Mouse (Mus musculus): ENCODE measurements around the gene Paqr7. TPM values are rescaled to one million over a fixed set of nuclear protein-coding genes. Genes with fewer than 3 reads are reported as not detected.

The Paqr7 gene
- polyA plus RNA-seq (2014; fragmentation: Nextera tagmentation; extraction: Ambion mirVana), result 2.0 and 2.2 TPM in 2 replicates

GRCm38 (mm10) chr4:134496595-134497210, at the start of gene Paqr7:
Gene Paqr7 (plus strand): TSS chr4:134496697.
- DNase-seq (ENCODE audit: low spot score) (peak; percentile 57), ATAC-seq (ENCODE audit: insufficient read depth, low FRiP score, low TSS enrichment) (no peak)
- Histone ChIP-seq H3K9ac (ENCODE audit: low read length) (peak within 1 kb of the TSS; percentile 62), H3K27ac (ENCODE audit: low read depth, low read length) (no peak within 1 kb of the TSS), H3K9me3 (ENCODE audit: control insufficient read depth, low read length) (no peaks in the 10 kb centered on the region), H3K36me3 (ENCODE audit: control insufficient read depth, insufficient read depth, low read length) (no peaks in the 10 kb centered on the region), H3K27me3 (ENCODE audit: control insufficient read depth, insufficient read depth, low read length) (no peaks in the 10 kb centered on the region; the same call in 1 of the 2 replicates), H3K4me1 (ENCODE audit: control insufficient read depth, insufficient read depth, low read length) (0 out of 2 replicates have a peak, but pooled peaks cover 3% of the 10 kb centered on the region), H3K4me3 (ENCODE audit: low read depth, low read length) (peak within 1 kb of the TSS; percentile 46), H3K4me2 (ENCODE audit: low read depth) (peak within 1 kb of the TSS; percentile 93)
- WGBS, result 1% methylated on average over 35 of the region's 35 CpGs

- Histone ChIP-seq H3K4me1 (ENCODE audit: control insufficient read depth, insufficient read depth, low read length) (peaks cover 10% of the 10 kb centered on the region), H3K27ac (ENCODE audit: low read depth, low read length) (no peak overlapping the region), H3K9ac (ENCODE audit: low read length) (no peak overlapping the region), H3K27me3 (ENCODE audit: control insufficient read depth, insufficient read depth, low read length) (no peaks in the 10 kb centered on the region), H3K4me3 (ENCODE audit: low read depth, low read length) (no peak overlapping the region), H3K4me2 (ENCODE audit: low read depth) (no peak overlapping the region), H3K9me3 (ENCODE audit: control insufficient read depth, low read length) (no peaks in the 10 kb centered on the region), H3K36me3 (ENCODE audit: control insufficient read depth, insufficient read depth, low read length) (no peaks in the 10 kb centered on the region)
- DNase-seq (ENCODE audit: low spot score), result no peak
- 52% methylated on average over 23 of the region's 23 CpGs for WGBS
- no peak for ATAC-seq (ENCODE audit: insufficient read depth, low FRiP score, low TSS enrichment)
Observed at GRCm38 (mm10) chr4:134447966-134448365, 48.5 kb upstream of the Paqr7 start.

- Histone ChIP-seq H3K9me3 (ENCODE audit: control insufficient read depth, low read length) (no peaks in the 10 kb centered on the region), H3K27ac (ENCODE audit: low read depth, low read length) (peak overlapping the region; percentile 87), H3K36me3 (ENCODE audit: control insufficient read depth, insufficient read depth, low read length) (no peaks in the 10 kb centered on the region), H3K4me2 (ENCODE audit: low read depth) (no peak overlapping the region), H3K27me3 (ENCODE audit: control insufficient read depth, insufficient read depth, low read length) (no peaks in the 10 kb centered on the region; the same call in 1 of the 2 replicates), H3K9ac (ENCODE audit: low read length) (peak overlapping the region; percentile 30), H3K4me3 (ENCODE audit: low read depth, low read length) (no peak overlapping the region), H3K4me1 (ENCODE audit: control insufficient read depth, insufficient read depth, low read length) (peaks cover 13% of the 10 kb centered on the region)
- WGBS, result 26% methylated on average over 12 of the region's 13 CpGs
- ATAC-seq (ENCODE audit: insufficient read depth, low FRiP score, low TSS enrichment) (peak; percentile 48), DNase-seq (ENCODE audit: low spot score) (no peak)
Observed at GRCm38 (mm10) chr4:134449595-134450391, 46.7 kb upstream of the Paqr7 start.

- no peaks in the 10 kb centered on the region; the same call in 1 of the 2 replicates for H3K27me3 ChIP-seq (ENCODE audit: control insufficient read depth, insufficient read depth, low read length)
- H3K36me3 ChIP-seq (ENCODE audit: control insufficient read depth, insufficient read depth, low read length), result no peaks in the 10 kb centered on the region
- H3K4me1 ChIP-seq (ENCODE audit: control insufficient read depth, insufficient read depth, low read length), result peaks cover 13% of the 10 kb centered on the region
- H3K9me3 ChIP-seq (ENCODE audit: control insufficient read depth, low read length), result no peaks in the 10 kb centered on the region
- peak overlapping the region; percentile 87 for H3K27ac ChIP-seq (ENCODE audit: low read depth, low read length)
- H3K4me2 ChIP-seq (ENCODE audit: low read depth), result no peak overlapping the region
- DNase-seq (ENCODE audit: low spot score), result peak; percentile 60
- 20% methylated on average over 20 of the region's 20 CpGs for WGBS
- peak overlapping the region; percentile 30 for H3K9ac ChIP-seq (ENCODE audit: low read length)
- ATAC-seq (ENCODE audit: insufficient read depth, low FRiP score, low TSS enrichment), result peak; percentile 27; the same call in 1 of the 2 replicates
- no peak overlapping the region for H3K4me3 ChIP-seq (ENCODE audit: low read depth, low read length)
Observed at GRCm38 (mm10) chr4:134450392-134451195, 45.9 kb upstream of the Paqr7 start.

- H3K27ac ChIP-seq (ENCODE audit: low read depth, low read length), result no peak overlapping the region
- no peaks in the 10 kb centered on the region for H3K9me3 ChIP-seq (ENCODE audit: control insufficient read depth, low read length)
- H3K4me1 ChIP-seq (ENCODE audit: control insufficient read depth, insufficient read depth, low read length), result peaks cover 13% of the 10 kb centered on the region
- H3K36me3 ChIP-seq (ENCODE audit: control insufficient read depth, insufficient read depth, low read length), result no peaks in the 10 kb centered on the region
- 77% methylated on average over 9 of the region's 9 CpGs for WGBS
- H3K4me2 ChIP-seq (ENCODE audit: low read depth), result no peak overlapping the region
- H3K4me3 ChIP-seq (ENCODE audit: low read depth, low read length), result no peak overlapping the region
- no peak for DNase-seq (ENCODE audit: low spot score)
- H3K9ac ChIP-seq (ENCODE audit: low read length), result no peak overlapping the region
- no peaks in the 10 kb centered on the region; the same call in 1 of the 2 replicates for H3K27me3 ChIP-seq (ENCODE audit: control insufficient read depth, insufficient read depth, low read length)
- no peak for ATAC-seq (ENCODE audit: insufficient read depth, low FRiP score, low TSS enrichment)
Observed at GRCm38 (mm10) chr4:134451484-134451883, 45.0 kb upstream of the Paqr7 start.

- DNase-seq (ENCODE audit: low spot score) (no peak), ATAC-seq (ENCODE audit: insufficient read depth, low FRiP score, low TSS enrichment) (no peak)
- H3K9ac ChIP-seq (ENCODE audit: low read length), result 0 out of 2 replicates have a peak overlapping the region, but pooled peaks have one; percentile 30
Observed at GRCm38 (mm10) chr4:134453619-134454400, 42.7 kb upstream of the Paqr7 start.

GRCm38 (mm10) chr4:134455310-134455709, 41.2 kb upstream of the Paqr7 start:
- 49% methylated on average over 6 of the region's 6 CpGs for WGBS
- ATAC-seq (ENCODE audit: insufficient read depth, low FRiP score, low TSS enrichment), result no peak
- Histone ChIP-seq H3K9ac (ENCODE audit: low read length) (no peak overlapping the region), H3K9me3 (ENCODE audit: control insufficient read depth, low read length) (no peaks in the 10 kb centered on the region), H3K4me2 (ENCODE audit: low read depth) (no peak overlapping the region), H3K36me3 (ENCODE audit: control insufficient read depth, insufficient read depth, low read length) (no peaks in the 10 kb centered on the region), H3K27ac (ENCODE audit: low read depth, low read length) (no peak overlapping the region), H3K4me3 (ENCODE audit: low read depth, low read length) (no peak overlapping the region), H3K4me1 (ENCODE audit: control insufficient read depth, insufficient read depth, low read length) (peaks cover 11% of the 10 kb centered on the region), H3K27me3 (ENCODE audit: control insufficient read depth, insufficient read depth, low read length) (no peaks in the 10 kb centered on the region; the same call in 1 of the 2 replicates)
- no peak for DNase-seq (ENCODE audit: low spot score)

More at GRCm38 (mm10) chr4:134453619-134454400, 42.7 kb upstream of the Paqr7 start:
- H3K27ac ChIP-seq (ENCODE audit: low read depth, low read length), result no peak overlapping the region
- peak overlapping the region; percentile 10; the same call in 1 of the 2 replicates for H3K4me3 ChIP-seq (ENCODE audit: low read depth, low read length)
- H3K4me2 ChIP-seq (ENCODE audit: low read depth), result peak overlapping the region; percentile 19; the same call in 1 of the 2 replicates
- H3K36me3 ChIP-seq (ENCODE audit: control insufficient read depth, insufficient read depth, low read length), result no peaks in the 10 kb centered on the region
- WGBS, result 26% methylated on average over 34 of the region's 34 CpGs
- H3K9me3 ChIP-seq (ENCODE audit: control insufficient read depth, low read length), result no peaks in the 10 kb centered on the region
- no peaks in the 10 kb centered on the region; the same call in 1 of the 2 replicates for H3K27me3 ChIP-seq (ENCODE audit: control insufficient read depth, insufficient read depth, low read length)
- H3K4me1 ChIP-seq (ENCODE audit: control insufficient read depth, insufficient read depth, low read length), result peaks cover 13% of the 10 kb centered on the region
